Mouse (Mus musculus) right cerebral cortex, adult 18-20 months (tissue): ENCODE measurements around the gene Btbd2.

Source experiments
- DNase-seq: peaks from one replicate; pipeline ENCODE4 v3.0.0; 2022; ENCODE audit warnings: mixed read lengths

The Btbd2 gene

DNA sequence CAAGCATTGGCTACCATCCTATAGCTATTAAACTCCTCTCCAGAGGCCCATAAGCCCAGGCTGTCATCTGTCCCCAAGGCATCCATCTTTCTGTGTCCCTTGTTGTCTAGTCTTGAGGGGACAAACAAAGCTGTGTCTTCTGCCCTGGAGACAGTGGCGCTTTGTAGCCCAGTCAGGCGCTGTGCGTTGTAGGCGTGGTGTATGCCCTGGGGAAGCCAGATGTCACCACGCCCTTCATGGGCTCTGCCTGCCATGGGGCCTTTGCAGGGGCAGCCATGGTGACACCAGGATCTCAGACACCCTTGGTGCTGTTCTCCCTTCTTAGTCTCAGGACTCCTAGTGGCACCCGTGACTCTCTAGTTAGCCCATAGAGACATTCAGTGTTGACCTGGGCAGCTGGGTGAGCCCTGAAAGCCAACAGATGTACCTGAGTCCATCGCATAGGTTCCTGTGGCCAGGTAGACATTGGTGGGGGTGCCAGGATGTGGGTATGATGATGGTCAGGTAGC is 52.8 kb downstream of the Btbd2 start:
- DNase-seq = peak; percentile 47

DNA sequence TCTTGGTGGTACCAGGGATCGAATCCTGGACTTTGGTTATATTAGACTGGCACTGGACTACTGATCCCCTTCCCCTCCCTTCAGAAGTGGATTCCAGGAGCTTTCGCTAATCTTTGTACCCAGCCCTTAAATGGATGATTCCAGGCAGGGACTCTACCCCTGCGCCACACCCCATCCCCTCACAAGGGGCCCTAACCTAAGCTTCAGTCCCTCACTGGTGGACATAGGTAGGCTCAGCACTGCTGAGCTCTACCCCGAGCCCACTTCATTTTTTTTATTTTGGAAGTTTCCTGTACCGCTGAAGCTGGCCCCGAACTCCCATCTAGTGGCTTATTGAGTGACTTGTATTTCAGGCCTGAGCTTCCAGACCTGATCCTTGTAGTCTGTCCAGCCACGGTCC is 53.5 kb downstream of the Btbd2 start:
- DNase-seq = no peak

DNA sequence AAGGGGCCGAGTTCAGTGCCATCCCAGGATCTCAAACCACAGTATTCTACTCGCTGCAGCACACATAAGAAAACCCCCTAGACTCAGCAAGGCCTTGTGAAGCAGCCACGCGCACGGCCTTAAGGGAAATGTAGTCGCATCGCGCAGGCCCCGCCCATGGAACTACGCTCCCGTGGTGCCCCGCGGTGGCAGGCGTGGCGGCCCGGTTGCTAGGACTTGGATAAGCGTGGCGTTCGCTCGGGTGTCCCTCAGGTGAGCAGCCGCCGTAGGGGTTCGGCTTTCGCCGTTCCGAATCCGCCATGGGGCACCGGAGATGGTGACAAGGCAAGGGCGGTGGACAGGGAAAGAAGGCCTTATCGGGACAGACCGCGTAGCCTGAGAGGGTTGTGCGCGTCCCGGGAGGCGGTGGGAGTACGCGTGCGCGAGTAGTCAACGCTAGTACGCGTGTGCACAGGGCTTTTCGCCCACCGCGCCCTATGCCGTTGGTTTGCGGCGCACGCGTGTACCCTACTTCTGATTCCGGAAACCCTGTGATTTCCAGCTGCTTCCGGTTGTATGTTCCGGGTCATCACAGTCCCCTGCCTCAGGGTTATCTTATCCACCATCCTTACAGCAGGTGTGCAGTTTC is 54.1 kb downstream of the Btbd2 start, which contains the start of the genes Scamp4 and Adat3:
Scamp4 (plus strand) TSS at position 175 of the 628 bp plus-strand sequence.
Adat3 (plus strand) TSS at position 183 of the 628 bp plus-strand sequence.
- DNase-seq = peak; percentile 97

DNA sequence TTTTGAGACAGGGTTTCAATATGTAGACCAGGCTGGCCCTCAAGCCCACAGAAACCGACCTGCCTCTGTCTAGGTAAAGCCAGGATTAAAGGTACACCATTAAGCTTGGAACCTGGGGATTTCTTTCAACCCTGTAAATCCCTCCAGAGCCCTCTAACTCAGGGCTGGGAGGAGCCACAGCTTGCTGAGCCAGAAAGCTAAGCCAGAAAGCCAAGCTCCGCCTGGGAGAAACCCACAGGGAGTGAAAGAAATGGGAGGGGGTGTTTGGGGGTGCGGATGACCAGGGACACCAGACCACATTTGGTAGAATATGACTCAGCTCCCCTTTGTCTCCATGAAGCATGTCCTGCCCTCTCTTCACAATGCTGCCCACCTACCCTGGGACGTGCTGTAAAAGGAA is 60.6 kb downstream of the Btbd2 start:
- no peak for DNase-seq
